Mouse (Mus musculus): Measurements from ENCODE around the gene Krt42.
"Not testable (repeated sequence)": the region's sequence is repeated elsewhere in the genome, so short reads cannot be mapped to it uniquely, and the experiment has no call there.

Gene Krt42

DNA sequence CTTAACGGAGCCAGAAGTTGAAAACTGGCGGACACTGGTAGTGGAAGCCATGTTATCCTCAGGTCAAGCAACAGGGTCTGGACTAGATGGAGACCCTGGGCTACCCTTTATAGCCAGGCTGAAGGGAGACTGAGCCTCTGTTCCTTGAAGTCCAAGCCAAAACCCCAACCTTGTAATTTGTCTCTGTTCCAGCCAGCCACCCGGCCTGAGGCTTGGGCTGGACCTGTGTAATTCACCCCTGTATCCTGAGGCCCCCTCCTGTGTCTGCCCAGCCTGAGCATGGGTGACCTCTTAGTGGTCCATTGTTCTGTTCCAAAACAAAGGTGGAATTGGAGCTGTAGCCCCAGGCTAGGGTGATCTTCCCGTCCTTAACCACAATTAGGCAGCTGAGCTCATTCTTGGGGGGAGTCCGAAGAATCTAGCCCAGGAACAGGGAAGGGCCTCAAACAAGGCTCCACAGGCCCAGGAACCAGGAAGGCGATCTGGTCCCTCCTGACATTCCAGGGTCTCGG lies at the start of gene Krt42:
Krt42 (minus strand) TSS at position 51 of the 512 bp plus-strand sequence.
- no peak for DNase-seq (ENCODE audit: low spot score)

DNA sequence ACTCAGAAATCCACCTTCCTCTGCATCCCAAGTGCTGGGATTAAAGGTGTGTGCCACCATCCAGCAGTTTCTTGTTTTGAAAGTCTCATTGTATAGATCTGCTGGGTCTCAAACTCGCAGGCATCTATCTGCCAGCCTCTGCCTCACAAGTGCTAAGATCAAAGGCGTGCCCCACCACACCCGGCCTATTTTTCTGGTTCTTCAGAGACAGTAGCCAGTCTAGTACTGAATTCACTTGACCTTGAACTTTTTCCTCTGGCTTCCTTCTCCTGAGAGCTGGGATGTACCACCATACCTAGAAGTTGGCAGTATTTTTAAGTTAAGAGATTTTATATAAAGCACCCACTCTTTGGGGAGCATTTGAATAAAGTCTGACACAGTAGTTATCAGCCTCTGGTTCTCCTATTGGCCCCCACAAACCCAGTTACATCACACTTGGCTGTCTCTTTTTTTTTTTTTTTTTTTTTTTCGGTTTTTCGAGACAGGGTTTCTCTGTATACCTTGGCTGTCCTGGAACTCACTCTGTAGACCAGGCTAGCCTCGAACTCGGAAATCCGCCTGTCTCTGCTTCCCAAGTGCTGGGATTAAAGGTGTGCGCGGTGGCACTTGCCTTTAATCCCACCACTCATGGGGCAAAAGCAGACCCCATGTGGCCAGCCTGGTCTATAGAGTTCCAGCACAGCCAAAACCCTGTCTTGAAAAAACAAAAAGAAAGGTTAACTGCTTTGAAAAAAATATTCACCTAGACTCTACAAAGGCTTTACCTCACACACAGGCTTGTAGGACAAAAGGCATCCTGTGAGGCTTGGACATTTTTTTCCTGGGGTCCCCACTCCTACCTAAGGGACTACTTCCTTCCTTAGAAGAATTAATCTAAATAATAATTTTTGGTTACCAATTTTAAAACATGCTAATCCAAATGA lies 49.1 kb upstream of the Krt42 start:
- no peak for DNase-seq (ENCODE audit: low spot score)

DNA sequence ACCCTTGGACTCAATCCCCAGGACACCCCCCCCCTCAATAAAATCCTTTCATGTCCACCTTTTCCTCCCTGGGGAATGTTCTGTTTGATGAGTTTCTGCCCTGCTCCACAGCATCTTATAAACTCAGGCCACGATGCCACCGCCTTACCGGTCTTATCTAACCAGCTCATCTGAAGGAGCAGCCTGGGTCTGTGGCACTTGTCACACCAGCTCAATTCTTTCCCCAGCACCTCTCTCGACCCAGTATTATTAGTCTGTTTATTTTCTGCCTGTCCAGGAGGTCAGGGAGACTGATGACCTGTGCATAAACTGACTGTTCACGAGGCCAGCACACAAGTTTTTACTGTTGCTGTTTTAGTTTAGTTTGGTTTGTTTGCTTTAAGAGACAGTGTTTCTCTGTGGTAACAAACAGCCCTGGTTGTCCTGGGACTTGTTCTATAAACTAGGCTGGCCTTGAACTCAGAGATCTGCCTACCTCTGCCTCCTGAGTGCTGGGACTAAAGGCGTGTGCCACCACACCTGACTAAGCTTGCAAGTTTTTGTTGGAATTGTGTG lies 48.2 kb upstream of the Krt42 start:
- DNase-seq (ENCODE audit: low spot score): no peak

DNA sequence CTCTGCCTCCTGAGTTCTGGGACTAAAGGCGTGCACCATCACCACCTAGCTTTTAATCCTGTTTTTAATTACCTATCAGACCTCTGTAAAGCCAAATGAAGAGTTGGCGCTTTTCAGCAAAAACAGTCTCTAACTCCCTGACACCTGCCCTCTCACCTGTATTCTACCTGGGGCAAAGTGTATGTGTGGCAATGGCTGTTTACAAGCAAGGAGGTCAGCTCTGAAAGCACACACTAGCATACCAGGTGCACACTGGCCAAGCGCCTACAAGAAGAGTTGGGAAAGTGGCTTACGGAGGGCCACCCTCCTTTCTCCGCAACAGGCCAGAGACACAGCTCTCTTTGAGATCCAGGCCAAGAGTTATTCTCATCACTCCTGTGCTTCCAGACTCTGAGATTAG lies 45.8 kb upstream of the Krt42 start:
- no peak for DNase-seq (ENCODE audit: low spot score)

DNA sequence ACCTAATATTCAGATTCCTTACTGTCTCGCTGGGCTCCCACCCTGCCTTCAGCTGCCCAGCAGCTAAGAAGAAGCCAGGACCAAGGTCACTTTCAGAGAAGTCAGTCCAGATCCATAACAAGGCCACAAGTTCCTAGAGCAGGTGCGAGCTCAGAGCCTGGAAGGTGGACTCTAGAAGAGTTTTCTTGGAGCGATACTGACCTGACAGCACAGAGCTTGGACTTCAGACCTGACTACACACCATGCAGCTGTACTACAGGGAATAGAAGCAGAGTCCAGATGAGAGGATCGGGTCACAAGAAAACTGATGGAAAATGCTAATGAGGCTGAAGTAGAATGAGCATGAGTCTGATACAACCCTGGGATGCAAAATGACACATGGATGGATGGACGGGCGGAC lies 43.8 kb upstream of the Krt42 start:
- DNase-seq (ENCODE audit: low spot score): no peak

DNA sequence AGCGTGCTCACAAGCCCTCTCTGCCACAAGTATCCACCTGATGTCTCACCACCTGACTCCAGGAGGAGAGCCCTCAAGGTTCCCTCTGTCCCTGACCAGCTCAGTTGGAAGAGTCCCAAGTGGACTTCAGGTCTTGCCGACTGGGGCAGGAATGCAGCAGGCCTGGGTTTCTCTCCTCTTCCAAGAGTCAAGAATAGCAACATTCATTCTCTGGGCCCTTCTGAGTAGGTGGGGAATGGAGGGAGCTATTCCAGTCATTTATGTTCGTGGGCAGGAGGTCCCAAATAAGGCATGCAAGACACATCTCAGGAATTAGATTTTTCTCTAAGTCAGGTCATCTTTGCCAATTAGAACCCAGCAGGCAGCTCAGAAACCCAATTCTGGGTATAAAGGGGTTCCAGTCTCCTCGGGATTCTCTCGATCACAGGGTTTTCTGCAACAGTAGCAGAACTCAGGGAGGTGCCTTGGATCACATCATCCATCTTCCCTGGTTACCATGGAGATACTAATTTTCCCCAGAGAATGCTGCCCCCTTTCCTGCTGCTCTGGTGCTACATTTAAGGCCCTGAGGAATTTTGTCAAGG lies 42.5 kb upstream of the Krt42 start:
- no peak for DNase-seq (ENCODE audit: low spot score)

DNA sequence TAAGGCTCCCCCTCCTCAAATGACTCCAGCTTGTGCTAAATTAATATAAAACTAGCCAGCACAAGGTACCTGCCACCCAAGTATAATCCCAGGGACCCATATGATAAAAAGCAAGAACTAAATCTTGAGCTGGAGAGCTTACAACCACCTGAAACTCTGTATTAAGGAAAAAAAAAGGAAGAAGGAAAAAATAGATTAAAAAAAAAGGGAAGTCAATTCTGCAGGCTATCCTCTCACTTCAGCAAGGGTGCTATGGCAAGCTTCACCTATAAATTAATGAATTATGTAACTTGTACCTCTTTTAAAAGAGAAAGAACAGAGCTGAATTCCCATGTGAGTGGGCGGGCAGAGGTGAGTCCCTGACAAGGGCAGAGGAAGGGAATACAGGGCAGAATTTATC lies 42.0 kb upstream of the Krt42 start:
- no peak for DNase-seq (ENCODE audit: low spot score)

DNA sequence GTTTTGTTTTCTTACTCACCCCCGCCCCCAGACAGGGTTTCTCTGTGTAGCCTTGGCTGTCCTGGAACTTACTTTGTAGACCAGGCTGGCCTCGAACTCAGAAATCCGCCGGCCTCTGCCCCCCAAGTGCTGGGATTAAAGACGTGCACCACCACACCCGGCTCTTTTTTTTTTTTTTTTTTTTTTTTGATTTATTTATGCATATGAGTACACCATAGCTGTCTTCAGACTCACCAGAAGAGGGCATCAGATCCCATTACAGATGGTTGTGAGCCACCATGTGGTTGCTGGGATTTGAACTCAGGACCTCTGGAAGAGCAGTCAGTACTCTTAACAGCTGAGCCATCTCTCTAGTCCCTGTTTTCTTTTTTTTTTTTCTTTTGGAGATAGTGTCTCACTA lies 39.0 kb upstream of the Krt42 start:
- not testable (repeated sequence) for DNase-seq (ENCODE audit: low spot score)

DNA sequence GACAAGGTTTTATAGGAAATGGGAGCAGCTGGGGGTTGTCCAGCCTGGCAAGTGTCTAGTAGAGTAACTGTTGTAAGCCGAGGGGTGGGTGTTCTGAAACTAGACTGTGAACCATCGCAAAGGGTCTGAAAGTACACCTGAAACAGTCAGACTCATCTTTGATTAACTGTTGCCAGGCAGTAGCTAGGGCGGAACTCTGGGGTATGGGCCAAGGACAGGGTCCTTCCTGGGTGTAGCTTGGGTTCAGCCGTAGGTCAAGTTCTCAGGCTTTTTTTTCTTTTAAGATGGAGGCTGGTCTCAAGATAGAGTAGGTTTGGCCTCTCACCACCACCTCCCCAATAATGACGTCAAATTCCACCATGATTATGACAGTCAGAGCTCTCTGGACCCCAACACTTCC lies 38.2 kb upstream of the Krt42 start:
- DNase-seq (ENCODE audit: low spot score): no peak

DNA sequence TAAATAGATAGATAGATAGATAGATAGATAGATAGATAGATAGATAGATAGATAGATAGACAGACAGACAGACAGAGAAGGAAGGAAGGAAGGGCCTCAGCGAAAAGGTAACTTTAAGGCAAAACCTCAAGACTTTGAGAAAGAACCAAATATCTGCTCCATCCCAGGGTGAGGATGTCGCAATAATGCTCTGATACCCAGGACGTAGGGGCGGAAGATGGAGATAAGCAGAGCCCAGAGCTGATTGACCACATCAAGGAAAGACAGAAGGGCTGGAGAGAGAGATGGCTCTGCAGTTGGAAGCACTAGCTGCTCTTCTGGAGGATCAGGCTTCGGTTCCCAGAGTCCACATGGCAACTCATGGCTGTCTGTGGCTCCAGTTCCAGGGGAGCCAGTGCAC lies 31.6 kb upstream of the Krt42 start:
- no peak for DNase-seq (ENCODE audit: low spot score)

DNA sequence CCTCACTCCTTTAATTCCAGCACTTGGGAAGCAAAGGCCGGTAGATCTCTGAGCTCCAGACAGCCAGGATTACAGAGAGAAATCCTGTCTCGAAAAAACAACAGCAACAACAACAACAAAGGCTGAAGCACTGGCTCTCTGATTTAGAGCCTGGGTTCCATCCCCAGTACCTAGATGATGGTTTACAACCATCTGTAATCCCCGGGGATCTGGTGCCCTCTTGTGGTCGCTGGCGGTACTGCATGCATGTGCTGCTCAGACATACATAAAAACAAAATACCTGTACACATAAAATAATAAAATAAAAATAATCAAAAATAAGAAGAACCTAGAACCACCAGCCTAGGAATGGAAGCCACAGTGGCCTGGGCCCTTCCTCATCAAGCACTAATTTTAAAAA lies 30.6 kb upstream of the Krt42 start:
- peak; percentile 76 for DNase-seq (ENCODE audit: low spot score)

DNA sequence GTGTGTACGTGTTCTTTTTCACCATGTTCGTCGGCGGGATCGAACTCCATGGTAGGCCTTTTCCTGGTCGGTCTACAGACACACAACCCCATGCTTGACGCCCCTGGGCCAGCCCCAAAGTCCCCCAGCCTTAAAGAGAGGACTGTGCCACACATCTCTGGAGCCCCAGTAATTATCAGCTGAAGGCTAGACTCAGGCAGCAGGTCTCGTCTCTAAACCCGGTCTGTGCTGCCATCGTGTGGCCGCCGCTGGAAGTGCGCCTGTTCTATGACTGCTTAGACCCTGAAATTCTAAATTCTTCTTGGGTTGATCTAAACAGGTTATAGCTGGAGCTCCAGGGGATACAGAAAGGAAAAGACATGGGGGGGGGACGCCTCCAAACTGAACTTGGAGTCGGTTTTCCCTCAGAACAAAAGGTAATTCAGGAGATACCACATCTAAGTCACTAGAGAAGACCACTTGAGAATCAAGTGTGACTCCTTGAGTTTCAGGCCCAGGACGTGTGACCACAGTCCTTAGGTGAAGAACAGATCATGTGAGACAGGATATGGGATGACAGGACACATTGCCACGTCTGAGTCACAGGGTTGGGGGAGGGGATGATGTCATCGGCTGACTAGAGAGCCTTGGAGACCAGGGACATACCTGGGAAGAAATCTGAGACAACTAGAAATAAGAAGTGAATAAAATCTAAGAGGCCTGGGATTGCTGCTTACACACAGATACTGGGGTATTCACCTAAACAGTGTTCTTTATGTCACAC lies 28.8 kb upstream of the Krt42 start:
- peak; percentile 88 for DNase-seq (ENCODE audit: low spot score)

DNA sequence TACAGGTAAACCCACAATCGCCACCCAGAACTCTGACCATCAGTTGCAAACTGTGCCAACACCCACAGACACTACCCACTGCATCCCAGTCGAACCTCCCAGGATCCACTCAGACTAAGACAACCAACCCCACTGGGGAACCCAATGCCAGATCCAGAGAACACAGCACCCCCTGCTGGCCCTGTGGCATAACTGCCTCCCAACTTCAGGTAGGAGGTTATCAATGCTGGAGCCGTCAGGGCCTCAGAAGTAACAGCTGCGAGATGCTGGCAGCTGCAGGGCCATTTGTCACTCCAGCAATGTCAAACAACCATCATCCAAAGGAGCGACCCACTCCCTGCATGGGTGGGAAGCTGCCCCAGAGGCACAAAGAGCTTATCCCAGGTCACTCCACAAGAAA lies 28.1 kb upstream of the Krt42 start:
- DNase-seq (ENCODE audit: low spot score): no peak

DNA sequence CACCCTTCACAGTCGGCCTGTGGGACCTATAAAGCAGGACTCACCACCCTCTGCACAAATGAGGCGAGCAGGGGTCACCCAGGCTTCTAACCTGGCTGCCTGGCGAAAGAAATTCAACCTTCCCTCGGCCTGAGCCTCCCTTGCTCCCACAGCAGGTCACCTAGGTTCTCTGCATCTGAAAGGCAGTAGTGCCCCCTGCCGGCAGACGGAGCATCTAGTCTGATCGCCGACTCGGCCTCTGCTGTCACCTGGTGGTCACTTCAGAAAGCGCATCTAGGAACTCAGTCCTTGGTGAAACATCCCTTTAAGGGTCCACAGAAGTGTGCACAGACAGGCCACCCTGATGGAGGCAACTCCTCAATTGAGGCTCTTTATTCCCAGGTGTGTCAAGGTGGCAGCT lies 25.6 kb upstream of the Krt42 start:
- DNase-seq (ENCODE audit: low spot score): peak; percentile 91

DNA sequence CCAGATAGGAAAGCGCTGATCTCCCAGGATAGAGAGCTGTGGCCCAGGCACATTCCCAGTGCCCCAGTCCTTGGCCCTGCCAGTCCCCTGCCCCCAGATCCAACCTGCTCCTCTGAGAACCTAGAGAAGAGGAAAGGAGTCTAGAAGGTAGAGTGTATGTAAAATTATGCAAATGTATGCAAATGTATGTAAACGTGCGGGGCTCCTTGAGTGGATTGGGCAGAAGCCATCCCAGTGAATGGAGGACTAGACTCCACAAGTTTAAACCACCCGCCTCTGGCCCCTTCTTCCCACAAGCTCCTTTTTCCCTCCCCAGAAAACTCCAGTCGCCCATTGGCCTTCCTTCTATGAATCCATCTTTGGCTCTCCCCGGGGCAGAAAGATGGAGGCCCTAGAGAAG lies 23.2 kb upstream of the Krt42 start:
- no peak for DNase-seq (ENCODE audit: low spot score)

DNA sequence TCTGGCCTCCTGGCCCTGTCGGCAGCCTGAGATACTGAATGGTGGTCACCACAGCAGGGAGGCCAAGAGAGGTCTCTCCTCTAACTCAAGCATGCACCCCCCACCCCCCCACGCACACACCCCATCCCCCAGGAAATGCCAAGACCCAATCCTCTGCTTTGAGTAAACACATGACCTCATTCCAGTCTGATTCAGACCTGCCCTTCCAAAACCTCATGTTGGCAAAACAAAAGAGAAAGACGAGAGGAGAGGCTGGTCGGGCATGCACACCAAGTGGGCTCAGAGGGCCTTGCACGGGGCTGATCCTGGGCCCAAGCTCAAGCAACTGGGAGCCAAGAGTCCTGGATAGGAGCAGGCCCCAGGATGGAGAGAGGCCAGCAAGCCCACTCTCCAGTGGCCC lies 20.6 kb upstream of the Krt42 start:
- DNase-seq (ENCODE audit: low spot score): no peak

DNA sequence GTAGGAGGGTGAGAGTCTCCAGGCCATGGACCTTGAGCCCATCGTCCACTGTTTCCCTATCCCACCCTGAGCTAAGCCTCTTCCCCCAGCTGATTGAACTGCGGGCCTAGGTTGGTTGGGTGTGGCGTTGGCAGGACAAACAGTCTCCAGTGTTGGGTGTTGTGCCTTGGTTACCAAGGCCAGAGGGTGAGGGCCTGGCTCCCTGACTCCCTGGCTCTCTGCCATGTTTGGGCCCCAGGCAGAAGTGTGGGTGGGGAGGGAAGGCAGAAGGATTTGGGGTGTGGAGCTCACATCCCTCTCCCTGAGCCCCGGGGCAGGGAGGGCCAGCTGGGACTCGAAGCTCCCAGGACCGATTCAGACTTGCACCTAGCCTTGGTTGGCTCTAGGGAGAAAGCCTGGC lies 19.3 kb upstream of the Krt42 start:
- peak; percentile 76 for DNase-seq (ENCODE audit: low spot score)

DNA sequence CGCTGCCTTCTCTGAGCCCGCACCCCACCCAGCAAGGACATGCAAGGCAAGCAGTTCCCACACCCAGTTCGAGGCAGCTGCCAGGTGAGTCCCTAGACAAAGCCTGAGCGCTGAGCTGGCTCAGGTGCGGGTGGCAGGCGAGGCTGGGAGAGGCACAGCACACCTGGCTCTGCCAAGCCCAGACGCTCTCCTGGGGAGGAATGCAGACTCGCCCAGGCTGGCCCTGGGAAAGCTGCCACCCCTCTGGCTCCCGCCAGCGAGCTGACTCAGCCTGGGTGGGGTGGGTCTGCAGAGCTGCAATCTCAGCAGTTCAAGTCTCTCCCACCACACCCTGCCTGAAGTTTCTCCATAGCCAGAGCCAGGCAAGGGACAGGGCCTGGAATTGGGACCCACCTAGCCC lies 17.4 kb upstream of the Krt42 start:
- peak; percentile 78 for DNase-seq (ENCODE audit: low spot score)

DNA sequence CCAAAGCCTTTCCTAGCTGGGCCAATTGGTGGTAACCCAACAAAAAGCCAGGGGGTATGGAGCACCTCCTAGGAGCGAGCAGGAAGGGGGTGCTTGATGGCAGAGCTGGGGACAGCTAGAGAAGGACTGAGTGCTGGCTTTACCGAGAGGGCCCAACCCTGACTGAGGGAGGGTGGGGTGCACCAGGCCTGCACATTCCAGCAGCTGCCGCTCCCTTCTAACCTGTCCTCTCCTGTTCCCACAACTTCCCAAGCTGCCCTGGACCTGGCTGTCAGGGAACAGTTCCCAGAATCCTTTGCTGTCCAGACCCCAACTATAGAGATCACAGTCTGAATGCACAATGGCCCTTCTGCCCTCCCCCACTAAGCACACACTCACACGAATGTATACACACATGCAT lies 15.3 kb upstream of the Krt42 start:
- DNase-seq (ENCODE audit: low spot score): no peak

DNA sequence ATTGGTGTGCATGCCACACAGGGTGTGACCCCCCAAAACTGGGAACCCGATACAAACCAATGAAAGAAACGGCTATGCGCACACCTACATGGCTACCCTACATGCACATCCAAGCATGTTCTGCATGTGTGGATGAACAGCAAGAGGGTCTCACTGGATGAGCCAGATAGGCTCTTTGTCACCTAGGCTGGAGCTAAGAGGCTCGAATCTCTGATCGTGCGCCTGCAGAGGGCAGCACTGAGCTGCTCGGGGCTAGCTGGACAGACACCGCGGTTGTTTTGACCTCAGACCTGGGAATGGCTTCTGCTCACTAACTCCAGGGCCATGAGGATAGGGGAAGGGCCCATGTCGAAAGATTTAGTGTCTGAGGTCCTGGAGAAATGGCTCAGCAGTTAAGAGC lies 12.9 kb upstream of the Krt42 start:
- peak; percentile 93 for DNase-seq (ENCODE audit: low spot score)

DNA sequence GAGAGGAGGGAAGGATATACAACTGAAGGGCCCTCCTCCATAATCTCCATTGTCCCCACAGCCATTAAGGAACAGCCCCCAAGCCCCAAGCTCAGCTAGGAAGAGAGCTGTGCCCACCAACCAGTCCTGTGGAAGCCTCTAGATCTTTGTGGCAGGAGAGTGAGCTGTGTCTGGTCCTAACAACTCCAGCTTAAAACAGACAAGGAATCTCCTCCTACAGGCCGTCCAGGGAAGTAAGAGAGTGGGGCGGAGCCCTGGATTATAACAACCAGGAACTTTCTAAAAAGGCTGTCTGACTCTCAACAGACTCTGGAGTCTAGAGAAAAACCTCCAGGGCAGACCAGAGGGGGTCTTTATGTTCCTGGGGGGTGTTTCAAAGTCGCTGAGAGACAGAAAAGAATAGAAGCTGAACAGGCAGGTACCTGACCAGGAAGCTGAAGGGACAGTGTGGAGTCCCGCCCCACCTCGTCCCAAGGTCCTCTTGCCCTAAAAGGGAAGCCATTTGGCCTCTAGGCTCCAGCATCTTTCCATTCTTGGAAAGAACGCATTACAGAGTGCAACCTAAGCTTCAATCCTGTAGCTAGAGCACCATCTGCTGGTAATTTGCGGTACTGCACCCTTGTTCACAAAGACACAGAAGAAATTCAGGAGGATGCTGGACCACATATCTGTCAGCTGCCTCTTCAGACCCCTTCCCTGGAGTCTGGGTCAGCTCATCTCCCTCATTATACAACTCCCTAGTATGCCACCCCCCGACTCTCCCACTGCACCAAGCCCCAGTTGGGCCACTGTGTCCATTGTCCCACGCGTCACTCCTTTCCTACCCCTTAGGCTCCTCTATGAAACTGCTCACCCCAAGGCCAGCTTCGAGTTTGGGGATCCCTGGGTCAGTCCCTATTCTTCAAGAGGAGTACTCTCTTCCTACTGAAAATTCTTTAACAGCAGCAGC lies 12.2 kb upstream of the Krt42 start:
- DNase-seq (ENCODE audit: low spot score): peak; percentile 91

Data from urinary bladder, postnatal 25 days (tissue).